Mouse (Mus musculus) midbrain, embryonic 15.5 days (tissue): Measurements from ENCODE around the gene Rbm4b. TPM values are rescaled to one million over a fixed set of nuclear protein-coding genes. Genes with fewer than 3 reads are reported as not detected.
"Not testable (repeated sequence)": the region's sequence is repeated elsewhere in the genome, so short reads cannot be mapped to it uniquely, and the experiment has no call there.

ENCODE experiments used
- ATAC-seq: fragments of 200-750 bp; cut with Nextera tagmentation; replicated peaks from 2 replicates; pipeline ENCODE4 v1.8.0; 2017; ENCODE audit warnings: moderate TSS enrichment
- H3K27ac ChIP-seq: fragments of 300-500 bp; sonication (generic); 2 replicates; pipeline ENCODE4 v1.5.1; 2015; ENCODE audit warnings: mild to moderate bottlenecking, inconsistent platforms
- H3K27me3 ChIP-seq: fragments of 300-500 bp; sonication (generic); replicated peaks from 2 replicates; pipeline ENCODE4 v1.6.1; 2015; ENCODE audit warnings: inconsistent platforms
- H3K36me3 ChIP-seq: fragments of 300-500 bp; sonication (generic); replicated peaks from 2 replicates; pipeline ENCODE4 v1.6.1; 2015; ENCODE audit warnings: inconsistent platforms
- H3K4me1 ChIP-seq: fragments of 300-500 bp; sonication (generic); 2 replicates; pipeline ENCODE4 v1.6.1; 2015; ENCODE audit warnings: inconsistent platforms
- H3K4me2 ChIP-seq: fragments of 300-500 bp; sonication (generic); 2 replicates; pipeline ENCODE4 v1.6.1; 2015; ENCODE audit warnings: inconsistent platforms, mild to moderate bottlenecking, moderate library complexity
- H3K4me3 ChIP-seq: fragments of 300-500 bp; sonication (generic); 2 replicates; pipeline ENCODE4 v1.5.1; 2015; ENCODE audit warnings: mild to moderate bottlenecking, inconsistent platforms
- H3K9ac ChIP-seq: fragments of 300-500 bp; sonication (generic); 2 replicates; pipeline ENCODE4 v1.6.1; 2015; ENCODE audit warnings: mild to moderate bottlenecking, inconsistent platforms
- H3K9me3 ChIP-seq: fragments of 300-500 bp; sonication (generic); 2 replicates; pipeline ENCODE4 v1.6.1; 2016; ENCODE audit warnings: inconsistent platforms
- WGBS: fragments of 180-500 bp; shearing (Covaris S2); methylation state at CpG from one replicate; pipeline ENCODE4 v1.1.7; 2015; ENCODE audit warnings: mixed read lengths; 5-methylcytosine and 5-hydroxymethylcytosine counted together
- polyA plus RNA-seq: library from polyadenylated mRNA; unstranded; fragments of >200 nt; fragmentation: Nextera tagmentation; extraction: Ambion mirVana; gene quantifications from 2 replicates; pipeline ENCODE4 v1.2.1, GENCODE M21; 2015

Rbm4b gene
- polyA plus RNA-seq, 1 experiment from 2014 or later = 180 TPM

DNA sequence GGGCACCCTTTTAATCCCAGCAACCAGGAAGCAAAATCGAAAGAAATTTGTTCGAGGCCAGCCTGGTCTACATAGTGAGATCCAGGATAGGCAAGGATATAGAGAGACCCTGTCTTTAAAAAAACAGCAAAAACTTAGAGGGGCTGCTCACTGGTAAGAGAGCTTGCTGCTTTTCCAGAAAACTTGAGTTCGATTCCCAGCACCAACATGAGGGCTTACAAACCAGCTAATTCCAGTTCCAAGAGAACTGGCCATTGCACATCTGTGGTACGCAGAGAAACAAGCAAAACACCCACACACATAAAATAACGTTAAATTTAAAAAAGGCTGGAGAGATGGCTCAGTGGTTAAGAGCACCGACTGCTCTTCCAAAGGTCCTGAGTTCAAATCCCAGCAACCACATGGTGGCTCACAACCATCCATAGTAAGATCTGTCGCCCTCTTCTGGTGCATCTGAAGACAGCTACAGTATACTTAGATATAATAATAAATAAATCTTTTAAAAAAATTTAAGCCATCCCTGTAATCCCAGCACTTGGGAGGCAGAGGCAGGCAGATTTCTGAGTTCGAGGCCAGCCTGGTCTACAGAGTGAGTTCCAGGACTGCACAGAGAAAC is 56.1 kb downstream of the Rbm4b start:
- 80% methylated on average over 8 of the region's 8 CpGs for WGBS
- H3K27me3 ChIP-seq, H3K36me3 ChIP-seq, ATAC-seq, H3K9me3 ChIP-seq: not testable (repeated sequence)
- Histone ChIP-seq H3K4me1 (peaks cover 29% of the 10 kb centered on the region), H3K4me3 (peak overlapping the region; percentile 75), H3K4me2 (peak overlapping the region; percentile 63), H3K27ac (peak overlapping the region; percentile 92), H3K9ac (peak overlapping the region; percentile 86; the same call in 1 of the 2 replicates)

DNA sequence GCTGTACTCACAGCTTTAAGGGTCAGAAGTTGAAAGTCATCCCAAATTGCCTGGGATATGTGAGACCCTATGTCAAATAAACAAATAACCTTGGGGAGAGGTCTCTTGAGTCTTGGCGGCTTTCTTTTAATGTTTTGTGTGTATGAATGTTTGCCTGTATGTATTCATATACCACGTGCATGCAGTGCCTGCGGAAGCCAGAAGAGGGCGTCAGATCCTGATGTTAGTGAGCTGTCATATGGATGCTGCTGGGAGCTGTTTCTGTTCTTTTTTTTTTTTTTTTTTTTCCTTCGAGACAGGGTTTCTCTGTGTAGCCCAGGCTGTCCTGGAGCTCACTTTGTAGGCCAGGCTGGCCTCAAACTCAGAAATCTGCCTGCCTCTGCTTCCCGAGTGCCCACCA is 56.7 kb downstream of the Rbm4b start:
- H3K27ac ChIP-seq = no peak overlapping the region
- H3K4me1 ChIP-seq = peaks cover 24% of the 10 kb centered on the region
- no peak for ATAC-seq
- no peaks in the 10 kb centered on the region for H3K27me3 ChIP-seq
- H3K9me3 ChIP-seq = no peaks in the 10 kb centered on the region
- H3K9ac ChIP-seq = no peak overlapping the region
- H3K4me3 ChIP-seq = no peak overlapping the region
- no peak overlapping the region for H3K4me2 ChIP-seq
- 86% methylated on average over 6 of the region's 6 CpGs for WGBS
- H3K36me3 ChIP-seq = no peaks in the 10 kb centered on the region

Other genes starting within 250 kb of the Rbm4b start
- gene Pcx, start 246.0 kb upstream of the Rbm4b start, polyA plus RNA-seq = 26.6 and 30.5 TPM in 2 replicates
- 12.7 and 13.9 TPM in 2 replicates for gene Lrfn4, start 140.8 kb upstream of the Rbm4b start, polyA plus RNA-seq
- 53.7 and 54.1 TPM in 2 replicates for gene Rce1, start 130.9 kb upstream of the Rbm4b start, polyA plus RNA-seq
- gene Gm960, start 57.8 kb upstream of the Rbm4b start, polyA plus RNA-seq = 5.6 and 7.7 TPM in 2 replicates
- gene Sptbn2, start 45.3 kb upstream of the Rbm4b start, polyA plus RNA-seq = 35.2 and 39.8 TPM in 2 replicates
- 98.0 and 98.6 TPM in 2 replicates for gene Rbm4, start 37.4 kb downstream of the Rbm4b start, polyA plus RNA-seq
- gene Gm21992, start 55.1 kb downstream of the Rbm4b start, polyA plus RNA-seq = 17.0 and 19.5 TPM in 2 replicates
- gene Rbm14, start 55.1 kb downstream of the Rbm4b start, polyA plus RNA-seq = 69.3 and 72.8 TPM in 2 replicates
- gene Ccs, start 82.8 kb downstream of the Rbm4b start, polyA plus RNA-seq = 43.9 and 44.1 TPM in 2 replicates
- gene Ccdc87, start 82.9 kb downstream of the Rbm4b start, polyA plus RNA-seq = 0.74 and 0.83 TPM in 2 replicates
- 83.0 and 84.3 TPM in 2 replicates for gene Ctsf, start 98.6 kb downstream of the Rbm4b start, polyA plus RNA-seq
- gene Actn3, start 121.4 kb downstream of the Rbm4b start, polyA plus RNA-seq = 2.2 and 2.7 TPM in 2 replicates
- gene Zdhhc24, start 122.2 kb downstream of the Rbm4b start, polyA plus RNA-seq = 26.1 and 28.8 TPM in 2 replicates
- 11.7 and 12.1 TPM in 2 replicates for gene Bbs1, start 150.1 kb downstream of the Rbm4b start, polyA plus RNA-seq
- gene Dpp3, start 171.8 kb downstream of the Rbm4b start, polyA plus RNA-seq = 125 TPM in 2 replicates
- gene Peli3, start 186.6 kb downstream of the Rbm4b start, polyA plus RNA-seq = 14.0 and 14.5 TPM in 2 replicates
- gene Mrpl11, start 205.7 kb downstream of the Rbm4b start, polyA plus RNA-seq = 91.7 and 96.4 TPM in 2 replicates
- gene Npas4, start 233.8 kb downstream of the Rbm4b start, polyA plus RNA-seq = 0.49 and 0.67 TPM in 2 replicates